Mouse (Mus musculus): ENCODE measurements at regions not wholly inside any gene's neighbourhood (a gene's known extent, or its start where the extent isn't known, plus 50 kb on each side); places are given as distances from the start of the nearest gene placed in this dataset.
A peak's percentile ranks its signal among the peaks of the same experiment; 100 is the strongest.

- DNase-seq (ENCODE audit: low spot score in 2 of 2) = no peak
These were observed 95.3 kb upstream of the Id2 start for GRCm38 (mm10) chr12:25192216-25192615.

- peak in 1 of 2 experiments; percentile 39 for DNase-seq (ENCODE audit: low spot score in 2 of 2)
These were observed 93.4 kb upstream of the Id2 start for GRCm38 (mm10) chr12:25190360-25190759.

GRCm38 (mm10) chr12:25189174-25189761, 92.3 kb upstream of the Id2 start:
- no peak for DNase-seq (ENCODE audit: low spot score in 2 of 2)

GRCm38 (mm10) chr12:25188556-25188955, 91.6 kb upstream of the Id2 start:
- no peak for DNase-seq (ENCODE audit: low spot score in 2 of 2)

- DNase-seq (ENCODE audit: low spot score in 2 of 2) = no peak
These were observed 90.3 kb upstream of the Id2 start for GRCm38 (mm10) chr12:25187216-25187615.

- no peak for DNase-seq (ENCODE audit: low spot score in 2 of 2)
These were observed 85.7 kb upstream of the Id2 start for GRCm38 (mm10) chr12:25182680-25183079.

GRCm38 (mm10) chr12:25181317-25181716, 84.4 kb upstream of the Id2 start:
- no peak for DNase-seq (ENCODE audit: low spot score in 2 of 2)

- DNase-seq (ENCODE audit: low spot score in 2 of 2) = no peak
These were observed 83.9 kb upstream of the Id2 start for GRCm38 (mm10) chr12:25180861-25181260.

GRCm38 (mm10) chr12:25180289-25180688, 83.3 kb upstream of the Id2 start:
- no peak for DNase-seq (ENCODE audit: low spot score in 2 of 2)

- DNase-seq (ENCODE audit: low spot score in 2 of 2) = no peak
These were observed 81.7 kb upstream of the Id2 start for GRCm38 (mm10) chr12:25178491-25179115.

- no peak for DNase-seq (ENCODE audit: low spot score in 2 of 2)
These were observed 80.9 kb upstream of the Id2 start for GRCm38 (mm10) chr12:25177827-25178226.

- no peak for DNase-seq (ENCODE audit: low spot score in 2 of 2)
These were observed 79.6 kb upstream of the Id2 start for GRCm38 (mm10) chr12:25176565-25176964.

GRCm38 (mm10) chr12:25173064-25173463, 76.1 kb upstream of the Id2 start:
- no peak for DNase-seq (ENCODE audit: low spot score in 2 of 2)

GRCm38 (mm10) chr12:25172450-25172849, 75.5 kb upstream of the Id2 start:
- no peak for DNase-seq (ENCODE audit: low spot score in 2 of 2)

- DNase-seq (ENCODE audit: low spot score in 2 of 2) = no peak
These were observed 72.7 kb upstream of the Id2 start for GRCm38 (mm10) chr12:25169611-25170010.

GRCm38 (mm10) chr12:25168213-25168545, 71.2 kb upstream of the Id2 start:
- DNase-seq (ENCODE audit: low spot score in 2 of 2) = no peak

- DNase-seq (ENCODE audit: low spot score in 2 of 2) = peak in 1 of 2 experiments; percentile 21
These were observed 70.7 kb upstream of the Id2 start for GRCm38 (mm10) chr12:25167504-25168212.

- no peak for DNase-seq (ENCODE audit: low spot score in 2 of 2)
These were observed 69.6 kb upstream of the Id2 start for GRCm38 (mm10) chr12:25166525-25166924.

GRCm38 (mm10) chr12:25165650-25166049, 68.7 kb upstream of the Id2 start:
- DNase-seq (ENCODE audit: low spot score in 2 of 2) = peak in 1 of 2 experiments; percentile 43

- no peak for DNase-seq (ENCODE audit: low spot score in 2 of 2)
These were observed 67.8 kb upstream of the Id2 start for GRCm38 (mm10) chr12:25164724-25165123.

GRCm38 (mm10) chr12:25163541-25163940, 66.6 kb upstream of the Id2 start:
- no peak for DNase-seq (ENCODE audit: low spot score in 2 of 2)

- DNase-seq (ENCODE audit: low spot score in 2 of 2) = no peak
These were observed 65.9 kb upstream of the Id2 start for GRCm38 (mm10) chr12:25162843-25163242.

GRCm38 (mm10) chr12:25161939-25162338, 65.0 kb upstream of the Id2 start:
- no peak for DNase-seq (ENCODE audit: low spot score in 2 of 2)
